Mouse (Mus musculus): ENCODE measurements around the gene Rtca.

Rtca gene

DNA sequence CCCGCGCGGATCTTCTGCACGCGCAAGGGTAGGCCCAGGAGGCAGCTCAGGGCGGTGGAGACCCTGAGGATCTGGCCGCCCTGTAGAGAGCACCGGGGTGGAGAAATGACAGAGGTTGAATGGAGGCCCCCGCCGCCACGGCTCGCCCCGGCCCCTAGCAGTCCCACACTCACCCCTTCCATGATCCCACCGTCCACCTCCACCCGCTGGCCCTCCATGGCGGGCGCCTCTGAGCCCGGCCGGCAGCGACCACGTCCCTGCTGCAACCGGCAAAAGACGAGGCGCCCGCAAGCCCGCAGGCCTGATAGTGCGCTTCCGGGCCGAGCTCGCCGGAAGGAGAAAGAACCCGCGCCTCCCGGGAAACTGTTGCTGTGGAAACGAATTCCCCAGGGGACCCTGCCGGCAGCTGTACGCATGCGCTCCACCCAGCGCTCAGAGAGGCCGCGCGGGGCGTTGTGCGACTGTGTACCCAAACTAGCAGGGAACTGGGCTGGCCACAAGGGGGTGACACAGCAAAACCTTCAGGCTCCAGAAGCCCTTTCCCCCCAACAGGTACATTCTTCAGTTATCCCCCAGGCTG lies at the start of gene Rtca:
Gene Rtca, minus strand, starts transcription at position 437 of the 580 bp plus-strand sequence.
- in situ Hi-C loops (cut with MboI, MseI), result no loop called here

DNA sequence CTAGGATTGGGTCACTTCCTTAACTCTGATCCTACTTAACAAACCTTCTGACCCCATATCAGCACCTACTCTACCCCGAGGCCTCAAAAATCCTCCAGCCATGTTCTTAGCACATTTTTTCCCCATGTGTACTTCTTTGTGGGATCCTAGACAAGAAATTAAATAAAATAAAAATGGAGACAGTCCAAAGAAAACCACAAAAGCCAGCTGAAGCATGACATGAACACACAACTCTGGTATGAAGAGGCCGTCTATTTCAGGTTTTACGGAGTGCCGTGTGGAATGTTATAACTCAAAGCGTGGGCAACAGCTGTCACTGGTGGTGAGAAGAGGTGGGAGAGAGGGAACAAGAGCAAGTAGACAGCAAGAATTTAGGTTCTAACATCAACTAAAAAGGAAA lies 43.4 kb upstream of the Rtca start:
- in situ Hi-C loops (cut with MboI, MseI), result no loop called here

GRCm38 (mm10) chr3:116547430-116547829 lies 39.4 kb upstream of the Rtca start:
- in situ Hi-C loops (cut with MboI, MseI), result loop anchor here (5.0 kb wide), 1 partner anchor 80 kb away; no protein-coding TSS in a partner anchor

DNA sequence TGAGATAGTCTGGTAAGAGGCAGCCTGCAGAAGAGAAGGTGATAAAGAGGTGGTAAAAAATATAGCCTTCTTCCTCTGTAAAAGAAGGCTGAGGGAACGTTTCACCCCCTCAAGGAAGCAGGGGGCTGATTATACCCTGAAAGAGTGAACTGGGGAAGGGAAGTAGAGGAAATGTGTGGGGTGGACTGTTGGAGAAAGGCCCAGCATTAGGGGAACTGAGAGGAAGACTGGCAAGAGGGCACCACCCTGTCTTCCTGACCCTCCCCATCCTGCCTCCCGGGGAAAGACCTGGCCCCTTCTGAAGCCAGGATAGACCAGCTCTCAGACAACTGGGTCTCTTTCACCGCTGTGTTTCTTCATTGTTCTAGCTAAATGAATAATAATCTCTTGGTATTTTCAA lies 34.5 kb upstream of the Rtca start:
- in situ Hi-C loops (cut with MboI, MseI), result no loop called here

DNA sequence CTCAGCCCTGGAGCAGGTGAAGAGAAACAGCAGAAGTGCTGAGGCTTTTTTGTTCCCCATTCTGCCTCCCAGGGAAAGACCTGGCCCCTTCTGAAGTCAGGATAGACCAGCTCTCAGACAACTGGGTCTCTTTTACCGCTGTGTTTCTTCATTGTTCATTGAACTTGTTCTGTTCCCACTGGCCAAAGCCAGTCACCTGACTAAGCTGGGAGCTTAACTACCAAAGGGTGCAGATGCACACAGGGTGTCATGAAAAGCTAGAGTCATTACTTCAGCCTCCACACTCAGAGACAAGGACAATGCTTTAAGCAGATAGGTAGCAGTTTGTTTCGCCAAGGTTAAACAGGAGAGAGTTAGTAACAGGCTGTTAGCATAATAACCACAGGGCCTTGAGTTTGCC lies 34.1 kb upstream of the Rtca start:
- in situ Hi-C loops (cut with MboI, MseI), result no loop called here

- in situ Hi-C loops (cut with MboI, MseI), result no loop called here
Observed at GRCm38 (mm10) chr3:116537200-116537573, 29.2 kb upstream of the Rtca start.

DNA sequence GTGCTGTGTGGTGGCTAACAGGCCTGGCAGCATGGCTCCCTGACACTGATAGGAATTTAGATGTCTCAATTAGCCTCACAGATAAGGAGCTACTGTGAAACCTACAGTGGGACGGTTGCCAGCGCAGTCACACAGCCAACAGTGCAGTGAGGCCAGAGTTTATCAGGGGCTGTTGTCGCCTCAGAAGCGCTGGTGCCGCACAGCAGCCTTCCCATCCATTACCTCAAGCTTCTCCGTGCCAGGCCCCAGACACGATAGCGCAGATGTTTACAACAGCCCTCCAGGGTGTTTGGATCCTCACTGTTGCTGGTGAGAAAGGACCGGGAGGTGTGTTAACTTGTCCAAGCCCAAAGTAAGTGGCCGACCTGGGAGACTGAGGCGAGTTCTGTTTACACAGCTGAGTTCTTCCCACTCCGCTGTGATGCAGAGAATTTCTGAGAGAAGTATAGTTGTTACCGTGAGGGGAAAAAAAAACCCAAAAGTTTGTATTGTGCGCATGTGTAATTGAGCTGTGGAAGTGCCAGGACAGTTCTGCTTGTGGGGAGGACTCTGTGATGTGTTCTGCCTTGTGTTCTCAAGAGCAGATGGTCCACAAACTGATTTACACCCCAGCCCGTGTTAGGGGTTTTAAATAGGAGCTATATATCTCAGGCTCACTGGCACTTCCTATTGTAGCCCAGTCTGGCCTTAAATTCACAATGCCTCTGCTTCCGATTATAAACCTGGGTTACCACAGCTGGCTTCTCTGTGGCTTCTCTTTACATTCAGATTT lies 28.6 kb upstream of the Rtca start:
- in situ Hi-C loops (cut with MboI, MseI), result no loop called here

- in situ Hi-C loops (cut with MboI, MseI), result no loop called here
Observed at GRCm38 (mm10) chr3:116530826-116531225, 22.8 kb upstream of the Rtca start.

- in situ Hi-C loops (cut with MboI, MseI), result no loop called here
Observed at GRCm38 (mm10) chr3:116529741-116530140, 21.7 kb upstream of the Rtca start.

GRCm38 (mm10) chr3:116520141-116520761 lies 12.2 kb upstream of the Rtca start:
- in situ Hi-C loops (cut with MboI, MseI), result loop anchor here (5.0 kb wide), 1 partner anchor 57 kb away; no protein-coding TSS in a partner anchor

DNA sequence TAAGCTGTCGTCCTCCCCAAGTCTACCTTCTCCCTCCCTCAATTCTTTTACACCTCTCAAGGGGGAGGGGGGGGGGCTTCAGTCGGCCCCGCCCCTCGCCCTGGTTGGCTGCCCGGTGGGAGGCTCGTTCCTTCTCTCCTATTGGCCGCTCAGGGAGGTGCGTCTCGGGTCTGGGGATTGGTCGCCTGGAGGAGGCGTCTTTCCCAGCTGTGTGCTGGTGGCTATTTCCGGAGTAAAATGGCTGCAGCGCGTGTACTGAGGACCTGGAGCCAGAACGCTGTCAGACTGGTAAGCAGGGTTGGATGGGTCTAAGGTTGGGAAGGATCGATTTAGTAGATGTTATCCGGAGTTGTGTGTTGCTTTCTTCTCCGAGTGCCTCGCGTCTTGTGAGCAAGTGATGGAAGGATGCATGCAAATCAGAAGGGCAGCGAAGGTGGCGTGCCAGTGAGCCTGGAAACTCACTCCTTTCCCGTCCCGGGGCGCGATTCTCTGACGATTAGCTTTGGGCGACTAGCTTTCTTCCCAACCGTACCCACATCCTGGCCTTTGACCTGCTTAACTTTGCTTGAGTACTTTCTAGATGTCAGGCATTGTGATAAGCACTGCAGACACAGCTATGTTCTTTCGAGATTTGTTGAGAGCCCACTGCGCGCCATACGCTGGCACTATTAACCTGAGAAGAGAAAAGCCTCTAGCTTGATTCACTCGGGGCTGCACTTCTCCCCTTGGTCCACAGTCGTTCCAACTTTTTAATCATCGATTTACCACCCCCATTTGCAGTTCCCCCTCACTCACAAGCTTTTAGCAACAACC lies 5.1 kb upstream of the Rtca start, which contains the start of gene Dbt:
Gene Dbt, plus strand, starts transcription at position 167 of the 813 bp plus-strand sequence.
- in situ Hi-C loops (cut with MboI, MseI), result no loop called here

- in situ Hi-C loops (cut with MboI, MseI), result no loop called here
Observed at GRCm38 (mm10) chr3:116512151-116512903, 4.3 kb upstream of the Rtca start.

DNA sequence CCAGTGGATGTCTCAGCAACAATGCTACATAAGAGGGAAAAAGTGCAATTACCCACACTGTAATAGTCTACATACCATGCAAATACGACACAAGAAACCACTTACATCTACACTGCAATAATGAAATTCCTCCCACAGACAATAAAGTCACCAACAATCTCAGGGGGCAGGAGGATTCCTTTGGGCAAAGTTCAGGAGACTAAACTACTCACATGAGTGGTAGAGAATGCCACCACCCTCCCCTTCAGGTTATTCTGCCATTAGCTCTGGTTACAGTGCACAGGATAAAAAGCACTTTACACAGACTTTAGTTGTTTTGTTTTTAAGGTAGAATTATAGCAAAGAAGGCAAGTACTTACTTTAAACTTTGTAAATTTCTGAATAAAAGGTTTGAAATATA lies 12.3 kb downstream of the Rtca start:
- in situ Hi-C loops (cut with MboI, MseI), result no loop called here

GRCm38 (mm10) chr3:116493658-116494057 lies 14.3 kb downstream of the Rtca start:
- in situ Hi-C loops (cut with MboI, MseI), result no loop called here

- in situ Hi-C loops (cut with MboI, MseI), result no loop called here
Observed at GRCm38 (mm10) chr3:116491923-116492454, 16.0 kb downstream of the Rtca start.

GRCm38 (mm10) chr3:116490920-116491319 lies 17.1 kb downstream of the Rtca start:
- in situ Hi-C loops (cut with MboI, MseI), result no loop called here

DNA sequence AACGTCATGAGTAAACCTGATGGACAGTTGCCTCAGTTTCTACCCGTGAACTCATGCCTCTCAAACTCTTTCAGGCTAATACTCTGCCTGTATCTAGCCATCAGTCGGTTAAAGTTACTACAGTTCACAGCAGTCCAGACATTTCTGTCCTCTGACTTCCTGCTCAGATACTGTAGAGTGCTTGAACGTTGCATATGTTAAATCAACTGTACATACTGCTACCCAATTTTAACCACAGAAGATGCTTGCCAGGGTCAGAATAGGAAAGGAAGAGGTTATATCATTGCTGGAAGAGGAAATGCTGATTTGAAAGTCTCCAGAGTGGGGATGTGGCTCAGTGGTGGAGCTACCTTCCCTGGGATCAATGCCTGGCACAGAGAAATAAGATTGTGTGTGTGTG lies 24.7 kb downstream of the Rtca start:
- in situ Hi-C loops (cut with MboI, MseI), result no loop called here

GRCm38 (mm10) chr3:116482724-116483123 lies 25.3 kb downstream of the Rtca start:
- in situ Hi-C loops (cut with MboI, MseI), result no loop called here

DNA sequence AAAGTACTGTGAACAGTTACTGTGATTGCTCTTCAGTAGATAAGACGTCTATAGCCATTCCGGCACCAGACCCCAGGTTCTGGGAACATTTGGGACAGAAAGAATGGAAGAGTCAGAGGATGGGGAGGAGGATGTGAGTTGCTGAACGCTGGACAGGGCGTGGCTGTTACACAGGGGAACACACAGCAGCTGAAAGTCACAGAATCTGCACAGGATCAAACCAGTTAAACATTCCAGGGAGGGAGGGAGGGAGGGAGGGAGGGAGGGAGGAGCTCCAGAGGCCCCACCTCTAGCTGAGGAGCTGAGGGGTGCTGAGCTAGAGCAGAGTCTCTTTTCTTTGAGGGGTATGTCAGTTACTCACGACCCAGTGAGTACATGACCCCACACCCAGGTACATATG lies 27.1 kb downstream of the Rtca start:
- in situ Hi-C loops (cut with MboI, MseI), result no loop called here

GRCm38 (mm10) chr3:116480119-116480518 lies 27.9 kb downstream of the Rtca start:
- in situ Hi-C loops (cut with MboI, MseI), result no loop called here

DNA sequence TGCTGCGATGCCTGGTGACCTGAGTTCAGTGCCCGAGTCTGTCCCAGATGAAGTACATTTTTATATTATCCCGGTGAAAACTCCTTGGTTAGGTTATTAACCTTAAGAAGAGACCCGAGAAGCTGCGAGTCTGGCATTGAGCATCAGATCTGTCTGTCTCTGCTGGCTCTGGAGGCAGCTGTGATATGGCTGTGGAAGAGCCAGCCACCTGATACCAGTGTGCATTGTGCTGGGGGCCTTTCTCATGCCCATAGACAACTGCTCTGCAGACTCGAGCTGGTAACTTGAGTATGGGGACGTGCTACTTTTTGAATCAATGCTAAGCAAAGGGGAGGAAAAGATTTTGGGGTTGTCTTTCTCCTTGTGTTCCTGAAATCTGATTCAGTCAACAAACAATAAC lies 30.7 kb downstream of the Rtca start:
- in situ Hi-C loops (cut with MboI, MseI), result no loop called here

Measured in T-helper 1 cell (primary cell).